Mouse (Mus musculus) neural tube, embryonic 15.5 days (tissue): Measurements from ENCODE around the gene Olfr998. TPM values are rescaled to one million over a fixed set of nuclear protein-coding genes. Genes with fewer than 3 reads are reported as not detected.
"Not testable (repeated sequence)": the region's sequence is repeated elsewhere in the genome, so short reads cannot be mapped to it uniquely, and the experiment has no call there.

ENCODE experiments used
- ATAC-seq: fragments of 200-750 bp; cut with Nextera tagmentation; 2 replicates; pipeline ENCODE4 v1.8.0; 2017; ENCODE audit warnings: mild to moderate bottlenecking, moderate TSS enrichment, moderate library complexity; ENCODE audit not compliant: low FRiP score
- H3K27ac ChIP-seq: fragments of 300-500 bp; sonication (generic); replicated peaks from 2 replicates; pipeline ENCODE4 v1.5.1; 2015; ENCODE audit warnings: mild to moderate bottlenecking, inconsistent platforms
- H3K27me3 ChIP-seq: fragments of 300-500 bp; sonication (generic); replicated peaks from 2 replicates; pipeline ENCODE4 v1.6.1; 2015; ENCODE audit warnings: inconsistent platforms
- H3K36me3 ChIP-seq: fragments of 300-500 bp; sonication (generic); 2 replicates; pipeline ENCODE4 v1.6.1; 2015; ENCODE audit warnings: inconsistent platforms
- H3K4me1 ChIP-seq: fragments of 300-500 bp; sonication (generic); 2 replicates; pipeline ENCODE4 v1.6.1; 2015; ENCODE audit warnings: inconsistent platforms
- H3K4me2 ChIP-seq: fragments of 300-500 bp; sonication (generic); 2 replicates; pipeline ENCODE4 v1.6.1; 2015; ENCODE audit warnings: inconsistent platforms, mild to moderate bottlenecking, moderate library complexity
- H3K4me3 ChIP-seq: fragments of 300-500 bp; sonication (generic); replicated peaks from 2 replicates; pipeline ENCODE4 v1.5.1; 2015; ENCODE audit warnings: mild to moderate bottlenecking, inconsistent platforms
- H3K9ac ChIP-seq: fragments of 300-500 bp; sonication (generic); replicated peaks from 2 replicates; pipeline ENCODE4 v1.6.1; 2015; ENCODE audit warnings: mild to moderate bottlenecking, inconsistent platforms
- H3K9me3 ChIP-seq: fragments of 300-500 bp; sonication (generic); replicated peaks from 2 replicates; pipeline ENCODE4 v1.6.1; 2016; ENCODE audit warnings: inconsistent platforms
- whole genome bisulfite sequencing: fragments of 180-500 bp; shearing (Covaris S2); methylation state at CpG from one replicate; pipeline ENCODE4 v1.1.7; 2015; ENCODE audit warnings: mixed read lengths; 5-methylcytosine and 5-hydroxymethylcytosine counted together
- polyA plus RNA-seq: library from polyadenylated mRNA; unstranded; fragments of >200 nt; fragmentation: Nextera tagmentation; extraction: Ambion mirVana; gene quantifications from 2 replicates; pipeline ENCODE4 v1.2.1, GENCODE M21; 2015

The Olfr998 gene
- not detected in 2 replicates for polyA plus RNA-seq

GRCm38 (mm10) chr2:85588648-85589047 lies at the start of gene Olfr998:
Gene Olfr998, plus strand, starts transcription at chr2:85588948.
- H3K27me3 ChIP-seq, H3K4me3 ChIP-seq, H3K27ac ChIP-seq, H3K9ac ChIP-seq, H3K4me2 ChIP-seq, H3K4me1 ChIP-seq, H3K9me3 ChIP-seq, H3K36me3 ChIP-seq, ATAC-seq: not testable (repeated sequence)
- WGBS: 95% methylated on average over 2 of the region's 2 CpGs

- no peak overlapping the region for H3K4me2 ChIP-seq
- 73% methylated on average over 1 of the region's 1 CpGs for WGBS
- no peaks in the 10 kb centered on the region for H3K4me1 ChIP-seq
- no peaks in the 10 kb centered on the region for H3K36me3 ChIP-seq
- no peaks in the 10 kb centered on the region for H3K27me3 ChIP-seq
- H3K9ac ChIP-seq: no peak overlapping the region
- no peak overlapping the region for H3K27ac ChIP-seq
- no peaks in the 10 kb centered on the region for H3K9me3 ChIP-seq
- ATAC-seq: no peak
- H3K4me3 ChIP-seq: no peak overlapping the region
These were observed 33.9 kb upstream of the Olfr998 start for GRCm38 (mm10) chr2:85554806-85555205.

GRCm38 (mm10) chr2:85560226-85560625 lies 28.5 kb upstream of the Olfr998 start:
- Histone ChIP-seq H3K9ac (no peak overlapping the region), H3K27me3 (no peaks in the 10 kb centered on the region), H3K27ac (no peak overlapping the region), H3K9me3 (no peaks in the 10 kb centered on the region), H3K4me1 (no peaks in the 10 kb centered on the region), H3K36me3 (no peaks in the 10 kb centered on the region), H3K4me2 (no peak overlapping the region), H3K4me3 (no peak overlapping the region)
- WGBS: 69% methylated on average over 4 of the region's 4 CpGs
- ATAC-seq: no peak

GRCm38 (mm10) chr2:85561187-85561586 lies 27.6 kb upstream of the Olfr998 start:
- no peak overlapping the region for H3K4me2 ChIP-seq
- no peak overlapping the region for H3K9ac ChIP-seq
- H3K36me3 ChIP-seq: no peaks in the 10 kb centered on the region
- 22% methylated on average over 4 of the region's 4 CpGs for WGBS
- H3K4me3 ChIP-seq: no peak overlapping the region
- H3K27me3 ChIP-seq: no peaks in the 10 kb centered on the region
- no peaks in the 10 kb centered on the region for H3K4me1 ChIP-seq
- peak; percentile 61; the same call in 1 of the 2 replicates for ATAC-seq
- no peak overlapping the region for H3K27ac ChIP-seq
- H3K9me3 ChIP-seq: no peaks in the 10 kb centered on the region

- H3K36me3 ChIP-seq: no peaks in the 10 kb centered on the region
- H3K4me3 ChIP-seq: no peak within 1 kb of the TSS
- no peaks in the 10 kb centered on the region for H3K9me3 ChIP-seq
- H3K27ac ChIP-seq: no peak within 1 kb of the TSS
- H3K27me3 ChIP-seq: no peaks in the 10 kb centered on the region
- no peak within 1 kb of the TSS for H3K4me2 ChIP-seq
- H3K4me1 ChIP-seq: no peaks in the 10 kb centered on the region
- H3K9ac ChIP-seq: no peak within 1 kb of the TSS
- ATAC-seq: no peak
These were observed 9.8 kb upstream of the Olfr998 start, which contains the start of gene Olfr996 for GRCm38 (mm10) chr2:85578915-85579314. Gene Olfr996, plus strand, starts transcription at chr2:85579215.

- 70% methylated on average over 1 of the region's 1 CpGs for WGBS
- Histone ChIP-seq H3K27ac (no peak within 1 kb of the TSS), H3K4me2 (no peak within 1 kb of the TSS), H3K36me3 (no peaks in the 10 kb centered on the region), H3K9ac (no peak within 1 kb of the TSS), H3K27me3 (no peaks in the 10 kb centered on the region), H3K9me3 (no peaks in the 10 kb centered on the region), H3K4me3 (no peak within 1 kb of the TSS), H3K4me1 (no peaks in the 10 kb centered on the region)
- no peak for ATAC-seq
These were observed 23.1 kb downstream of the Olfr998 start, which contains the start of gene Olfr1000 for GRCm38 (mm10) chr2:85611803-85612202. Gene Olfr1000, minus strand, starts transcription at chr2:85611903.

Other genes starting within 250 kb of the Olfr998 start
- gene Olfr987, start 249.6 kb upstream of the Olfr998 start, polyA plus RNA-seq: not detected in 2 replicates
- gene Olfr988, start 225.7 kb upstream of the Olfr998 start, polyA plus RNA-seq: not detected in 2 replicates
- not detected in 2 replicates for gene Olfr992, start 179.5 kb upstream of the Olfr998 start, polyA plus RNA-seq
- not detected in 2 replicates for gene Olfr993, start 174.1 kb upstream of the Olfr998 start, polyA plus RNA-seq
- not detected in 2 replicates for gene Olfr994, start 152.5 kb upstream of the Olfr998 start, polyA plus RNA-seq
- not detected in 2 replicates for gene Olfr995, start 145.3 kb upstream of the Olfr998 start, polyA plus RNA-seq
- 0.29 and 0.88 TPM in 2 replicates for gene 4833423E24Rik, start 69.9 kb upstream of the Olfr998 start, polyA plus RNA-seq
- not detected in 2 replicates for gene Olfr996, start 9.7 kb upstream of the Olfr998 start, polyA plus RNA-seq
- not detected in 2 replicates for gene Olfr1000, start 23.0 kb downstream of the Olfr998 start, polyA plus RNA-seq
- gene Olfr1002, start 61.8 kb downstream of the Olfr998 start, polyA plus RNA-seq: not detected in 2 replicates
- not detected in 2 replicates for gene Olfr154, start 75.5 kb downstream of the Olfr998 start, polyA plus RNA-seq
- gene Olfr1006, start 89.8 kb downstream of the Olfr998 start, polyA plus RNA-seq: not detected in 2 replicates
- not detected in 2 replicates for gene Olfr1008, start 100.5 kb downstream of the Olfr998 start, polyA plus RNA-seq
- not detected in 2 replicates for gene Olfr1009, start 126.5 kb downstream of the Olfr998 start, polyA plus RNA-seq
- not detected in 2 replicates for gene Olfr1012, start 173.8 kb downstream of the Olfr998 start, polyA plus RNA-seq
- not detected in 2 replicates for gene Olfr1013, start 178.2 kb downstream of the Olfr998 start, polyA plus RNA-seq
- not detected in 2 replicates for gene Olfr1014, start 183.8 kb downstream of the Olfr998 start, polyA plus RNA-seq
- not detected in 2 replicates for gene Olfr1015, start 193.1 kb downstream of the Olfr998 start, polyA plus RNA-seq
- not detected in 2 replicates for gene Olfr1016, start 213.6 kb downstream of the Olfr998 start, polyA plus RNA-seq
- not detected in 2 replicates for gene Olfr1018, start 229.5 kb downstream of the Olfr998 start, polyA plus RNA-seq